Mouse (Mus musculus) liver, postnatal 0 days (tissue): ENCODE measurements around the gene Ptprn. TPM values are rescaled to one million over a fixed set of nuclear protein-coding genes. Genes with fewer than 3 reads are reported as not detected.

ENCODE experiments used
- ATAC-seq: fragments of 200-750 bp; cut with Nextera tagmentation; 2 replicates; pipeline ENCODE4 v1.8.0; 2017; ENCODE audit warnings: mild to moderate bottlenecking, moderate library complexity
- DNase-seq: peaks from one replicate; pipeline ENCODE4 v3.0.0-alpha.2; 2016
- H3K27ac ChIP-seq: fragments of 300-500 bp; sonication (generic); 2 replicates; pipeline ENCODE4 v1.5.1; 2014; ENCODE audit warnings: antibody characterized with exemption, moderate library complexity, mild to moderate bottlenecking, low read depth
- H3K27me3 ChIP-seq: fragments of 300-500 bp; sonication (generic); 2 replicates; pipeline ENCODE4 v1.6.1; 2014; ENCODE audit warnings: low read length, control low read depth, mixed read lengths; ENCODE audit not compliant: insufficient read depth
- H3K36me3 ChIP-seq: fragments of 300-500 bp; sonication (generic); replicated peaks from 2 replicates; pipeline ENCODE4 v1.6.1; 2014; ENCODE audit warnings: mild to moderate bottlenecking, control low read depth, low read length, moderate library complexity, mixed read lengths; ENCODE audit not compliant: insufficient read depth
- H3K4me1 ChIP-seq: fragments of 300-500 bp; sonication (generic); 2 replicates; pipeline ENCODE4 v1.6.1; 2014; ENCODE audit warnings: antibody characterized with exemption, mild to moderate bottlenecking, control low read depth; ENCODE audit not compliant: insufficient read depth
- H3K4me2 ChIP-seq: fragments of 300-500 bp; sonication (generic); 2 replicates; pipeline ENCODE4 v1.6.1; 2014; ENCODE audit warnings: low read depth, mild to moderate bottlenecking, low read length, moderate library complexity, mixed read lengths
- H3K4me3 ChIP-seq: fragments of 300-500 bp; sonication (generic); 2 replicates; pipeline ENCODE4 v1.5.1; 2014; ENCODE audit warnings: low read depth, low read length
- H3K9ac ChIP-seq: fragments of 300-500 bp; sonication (generic); replicated peaks from 2 replicates; pipeline ENCODE4 v1.6.1; 2014; ENCODE audit warnings: mild to moderate bottlenecking, moderate library complexity
- H3K9me3 ChIP-seq: fragments of 300-500 bp; sonication (generic); 2 replicates; pipeline ENCODE4 v1.6.1; 2016; ENCODE audit warnings: mild to moderate bottlenecking, control low read depth, low read length, mixed read lengths
- CTCF ChIP-seq: sonication (generic); IDR thresholded peaks from 2 replicates; pipeline ENCODE4 v1.5.1; 2016; ENCODE audit warnings: antibody characterized with exemption, low read depth
- EP300 ChIP-seq: IDR thresholded peaks from 2 replicates; pipeline ENCODE4 v1.6.1; 2016; ENCODE audit warnings: antibody characterized with exemption, low read depth, mild to moderate bottlenecking
- WGBS: fragments of 180-500 bp; shearing (Covaris S2); extraction: QIAGEN DNeasy Blood & Tissue Kit; methylation state at CpG from one replicate; pipeline ENCODE4 v1.1.7; 2014; ENCODE audit not compliant: insufficient replicate concordance; 5-methylcytosine and 5-hydroxymethylcytosine counted together
- polyA plus RNA-seq: library from polyadenylated mRNA; unstranded; fragments of >200 nt; fragmentation: Nextera tagmentation; extraction: Ambion mirVana; gene quantifications from 2 replicates; pipeline ENCODE4 v1.2.1, GENCODE M21; 2015

The Ptprn gene
- polyA plus RNA-seq, 1 experiment from 2014 or later: 0.09 TPM

DNA sequence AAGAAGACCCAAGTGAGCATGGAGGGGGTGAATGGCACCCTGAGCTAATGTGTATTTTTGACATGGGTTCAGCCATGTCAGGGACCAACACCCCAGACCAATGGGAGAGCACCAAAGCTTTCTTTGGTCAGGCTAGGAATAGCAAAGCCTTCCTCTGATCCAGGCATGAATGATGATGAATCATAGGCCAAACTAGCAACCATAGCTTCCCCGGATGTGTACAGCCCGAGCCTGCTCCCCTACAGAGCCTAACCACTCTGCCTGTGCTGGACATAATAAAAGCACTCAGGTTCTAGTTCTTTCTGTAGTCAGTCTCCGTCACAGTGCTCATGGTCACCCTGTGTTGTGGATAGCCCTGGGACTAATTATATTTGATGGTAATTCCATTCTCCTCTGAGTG lies 42.8 kb downstream of the Ptprn start:
- no peak overlapping the region for H3K4me3 ChIP-seq
- H3K9ac ChIP-seq: no peak overlapping the region
- peaks cover 34% of the 10 kb centered on the region for H3K4me1 ChIP-seq
- H3K27ac ChIP-seq: no peak overlapping the region
- H3K27me3 ChIP-seq: peaks cover 9% of the 10 kb centered on the region; the same call in 1 of the 2 replicates
- no peak for ATAC-seq
- WGBS: 62% methylated on average over 3 of the region's 3 CpGs
- peaks cover 4% of the 10 kb centered on the region for H3K36me3 ChIP-seq
- DNase-seq: no peak
- H3K9me3 ChIP-seq: no peaks in the 10 kb centered on the region
- TF ChIP-seq CTCF (no peak), EP300 (no peak)
- no peak overlapping the region for H3K4me2 ChIP-seq

DNA sequence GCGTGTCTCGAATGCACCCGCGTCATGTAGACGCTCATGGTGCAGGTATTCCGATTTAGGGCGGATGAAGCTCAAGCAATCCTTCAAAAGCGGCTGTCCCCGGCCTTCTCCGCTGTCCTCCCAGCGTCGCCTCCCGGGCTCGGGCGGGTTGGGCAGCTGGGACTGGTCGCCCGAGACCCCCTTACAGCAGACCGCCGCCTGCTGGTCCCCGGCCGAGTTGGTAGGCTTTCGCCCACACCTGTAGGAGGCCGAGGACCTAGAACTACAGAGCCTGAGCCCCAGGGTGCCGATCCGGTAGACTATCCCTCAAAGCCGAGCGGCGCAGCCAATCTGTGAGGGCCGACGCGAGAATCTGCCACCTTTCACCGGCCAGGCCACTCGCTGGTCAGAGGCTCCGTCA lies 44.8 kb downstream of the Ptprn start, which contains the start of gene Tuba4a:
TSS of gene Tuba4a (minus strand) at position 335 of the 400 bp plus-strand sequence.
- peaks cover 47% of the 10 kb centered on the region for H3K4me1 ChIP-seq
- H3K9me3 ChIP-seq: no peaks in the 10 kb centered on the region
- DNase-seq (no peak), ATAC-seq (peak; percentile 20)
- peaks cover 9% of the 10 kb centered on the region; the same call in 1 of the 2 replicates for H3K27me3 ChIP-seq
- peak within 1 kb of the TSS; percentile 100 for H3K4me2 ChIP-seq
- TF ChIP-seq EP300 (no peak), CTCF (peak; percentile 28)
- H3K9ac ChIP-seq: peak within 1 kb of the TSS; percentile 84
- WGBS: 3% methylated on average over 29 of the region's 34 CpGs
- peaks cover 24% of the 10 kb centered on the region for H3K36me3 ChIP-seq
- peak within 1 kb of the TSS; percentile 95 for H3K4me3 ChIP-seq
- H3K27ac ChIP-seq: peak within 1 kb of the TSS; percentile 95

DNA sequence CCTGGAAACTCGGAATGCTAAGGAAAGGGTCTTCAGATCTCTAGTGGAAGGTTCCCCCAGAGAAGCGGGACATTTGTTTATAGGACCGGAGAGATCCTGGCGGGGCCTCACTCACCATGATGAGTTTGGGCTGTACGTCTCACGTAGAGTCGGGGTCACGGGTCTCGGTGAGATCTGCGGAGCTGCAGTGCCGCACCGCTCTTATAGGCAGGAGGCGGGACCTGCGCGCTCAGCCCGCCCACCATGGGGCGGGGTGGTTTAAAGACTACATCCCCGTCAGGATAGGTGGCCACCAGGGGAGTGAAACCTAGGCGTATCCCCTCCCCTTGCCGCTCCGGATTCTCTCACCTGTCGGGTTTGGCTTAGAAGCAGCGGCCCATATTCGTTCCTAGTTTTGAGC lies 45.2 kb downstream of the Ptprn start:
- under 1% methylated on average over 22 of the region's 24 CpGs for WGBS
- H3K4me1 ChIP-seq: peaks cover 51% of the 10 kb centered on the region
- H3K9me3 ChIP-seq: no peaks in the 10 kb centered on the region
- DNase-seq (peak; percentile 96), ATAC-seq (peak; percentile 87)
- peak; percentile 60 for TF ChIP-seq CTCF
- peak; percentile 46; the same call in 1 of the 2 replicates for TF ChIP-seq EP300
- peaks cover 9% of the 10 kb centered on the region; the same call in 1 of the 2 replicates for H3K27me3 ChIP-seq
- peak overlapping the region; percentile 100 for H3K4me2 ChIP-seq
- H3K9ac ChIP-seq: peak overlapping the region; percentile 84
- peaks cover 29% of the 10 kb centered on the region for H3K36me3 ChIP-seq
- H3K27ac ChIP-seq: peak overlapping the region; percentile 95
- H3K4me3 ChIP-seq: peak overlapping the region; percentile 95

DNA sequence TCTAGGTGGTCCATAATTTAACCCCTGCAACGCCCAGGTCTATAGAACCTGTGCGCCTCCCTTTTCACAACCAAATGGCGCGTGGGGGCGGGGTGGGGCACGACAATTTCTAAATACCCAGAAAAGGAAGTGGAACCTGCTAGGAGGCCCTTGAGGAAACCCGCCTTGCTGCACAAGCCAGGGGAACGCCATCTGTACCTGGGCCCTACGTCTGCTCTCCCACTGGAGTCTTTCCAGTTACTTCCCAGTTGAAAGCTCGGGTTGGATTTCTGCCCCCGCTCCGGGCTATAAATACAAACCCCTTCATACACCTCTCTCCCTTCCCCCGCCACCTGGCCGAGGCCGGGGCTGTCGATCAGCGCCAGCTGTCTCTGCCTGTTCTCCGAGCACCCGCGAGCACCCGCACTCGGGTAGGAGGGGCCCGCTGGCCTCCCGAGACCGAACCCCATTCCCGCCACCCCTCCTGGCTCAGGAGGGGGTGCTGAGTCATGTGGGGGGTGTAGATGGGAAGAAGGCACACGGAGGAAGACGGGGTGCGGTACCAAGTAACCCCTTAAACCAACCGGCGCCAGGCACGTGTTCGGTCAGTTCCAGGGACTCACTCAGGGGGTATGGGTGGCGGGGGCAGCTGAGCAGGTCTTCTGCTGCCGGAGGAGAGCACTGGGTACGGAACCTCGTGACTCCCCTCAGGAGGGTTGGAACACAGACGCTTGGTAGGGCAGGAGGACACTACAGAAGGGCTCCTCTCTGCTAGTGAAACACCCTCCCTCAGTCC lies 45.9 kb downstream of the Ptprn start:
- peak; percentile 76 for DNase-seq
- under 1% methylated on average over 38 of the region's 38 CpGs for WGBS
- ATAC-seq: peak; percentile 27
- Histone ChIP-seq H3K36me3 (peaks cover 35% of the 10 kb centered on the region), H3K4me2 (peak overlapping the region; percentile 100), H3K27ac (peak overlapping the region; percentile 95), H3K4me3 (peak overlapping the region; percentile 95), H3K9me3 (no peaks in the 10 kb centered on the region), H3K27me3 (peaks cover 9% of the 10 kb centered on the region; the same call in 1 of the 2 replicates), H3K9ac (peak overlapping the region; percentile 84), H3K4me1 (peaks cover 58% of the 10 kb centered on the region)
- TF ChIP-seq CTCF (no peak), EP300 (no peak)

DNA sequence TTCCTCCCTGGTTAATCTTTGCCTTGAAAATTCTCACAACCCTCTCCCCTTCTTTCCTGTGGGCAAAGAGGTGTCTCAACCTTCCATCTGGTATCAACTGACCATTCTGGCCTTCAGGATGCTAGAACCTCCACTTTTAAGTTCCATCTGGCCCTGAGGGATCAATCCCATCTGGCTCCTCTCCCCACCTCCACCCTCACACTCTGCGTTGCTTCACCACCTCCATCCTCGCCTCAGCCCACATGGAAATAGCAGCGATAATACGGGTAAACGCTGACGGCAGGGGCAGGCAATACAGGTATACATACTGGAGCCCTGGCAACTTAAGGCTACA lies 46.4 kb downstream of the Ptprn start:
- peak overlapping the region; percentile 95 for H3K27ac ChIP-seq
- peak overlapping the region; percentile 100 for H3K4me2 ChIP-seq
- peak overlapping the region; percentile 84 for H3K9ac ChIP-seq
- H3K4me3 ChIP-seq: peak overlapping the region; percentile 95
- under 1% methylated on average over 6 of the region's 6 CpGs for WGBS
- H3K4me1 ChIP-seq: peaks cover 64% of the 10 kb centered on the region
- no peak for DNase-seq
- TF ChIP-seq EP300 (no peak), CTCF (no peak)
- peaks cover 41% of the 10 kb centered on the region for H3K36me3 ChIP-seq
- no peak for ATAC-seq
- H3K9me3 ChIP-seq: no peaks in the 10 kb centered on the region
- peaks cover 9% of the 10 kb centered on the region; the same call in 1 of the 2 replicates for H3K27me3 ChIP-seq

DNA sequence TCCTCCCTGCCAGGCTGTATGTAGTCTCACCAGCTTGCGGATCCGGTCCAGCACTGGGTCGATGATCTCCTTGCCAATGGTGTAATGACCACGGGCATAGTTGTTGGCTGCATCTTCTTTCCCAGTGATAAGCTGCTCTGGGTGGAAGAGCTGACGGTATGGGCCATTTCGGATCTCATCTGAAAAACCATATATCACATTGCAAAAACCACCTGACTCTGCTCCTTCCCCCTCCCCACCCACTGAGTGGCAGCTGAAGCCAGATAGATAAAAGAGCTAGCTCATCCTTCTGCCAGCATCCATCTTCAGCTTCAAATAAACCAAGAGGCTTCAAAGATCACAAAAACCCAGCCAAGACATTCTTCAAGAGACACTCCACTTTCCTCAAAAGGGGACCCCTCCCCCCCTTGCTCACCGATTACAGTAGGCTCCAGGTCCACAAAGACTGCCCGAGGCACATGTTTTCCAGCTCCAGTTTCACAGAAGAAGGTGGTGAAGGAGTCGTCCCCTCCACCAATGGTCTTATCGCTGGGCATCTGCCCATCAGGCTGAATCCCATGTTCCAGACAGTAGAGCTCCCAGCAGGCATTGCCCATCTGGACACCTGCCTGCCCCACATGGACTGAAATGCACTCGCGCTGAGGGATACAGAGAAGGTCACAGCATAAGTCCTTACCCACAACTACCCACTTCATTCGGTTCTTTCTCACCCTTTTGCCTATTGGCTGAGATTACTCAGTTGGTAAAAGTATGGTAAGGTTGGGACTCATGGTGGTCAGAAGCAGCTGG lies 47.3 kb downstream of the Ptprn start:
- Histone ChIP-seq H3K27ac (peak overlapping the region; percentile 95), H3K4me3 (peak overlapping the region; percentile 95), H3K27me3 (peaks cover 9% of the 10 kb centered on the region; the same call in 1 of the 2 replicates), H3K9me3 (no peaks in the 10 kb centered on the region), H3K4me2 (peak overlapping the region; percentile 100), H3K36me3 (peaks cover 47% of the 10 kb centered on the region), H3K4me1 (peaks cover 69% of the 10 kb centered on the region), H3K9ac (peak overlapping the region; percentile 84)
- TF ChIP-seq CTCF: no peak
- peak; percentile 81 for TF ChIP-seq EP300
- peak; percentile 12 for ATAC-seq
- 49% methylated on average over 13 of the region's 13 CpGs for WGBS
- DNase-seq: peak; percentile 49
